Mouse (Mus musculus): ENCODE data around the gene Samd9l. TPM values are rescaled to one million over a fixed set of nuclear protein-coding genes. Genes with fewer than 3 reads are reported as not detected.
"Not testable (repeated sequence)": the region's sequence is repeated elsewhere in the genome, so short reads cannot be mapped to it uniquely, and the experiment has no call there.

Samd9l gene
- polyA plus RNA-seq, 1 experiment from 2014 or later, result 14.6 TPM

DNA sequence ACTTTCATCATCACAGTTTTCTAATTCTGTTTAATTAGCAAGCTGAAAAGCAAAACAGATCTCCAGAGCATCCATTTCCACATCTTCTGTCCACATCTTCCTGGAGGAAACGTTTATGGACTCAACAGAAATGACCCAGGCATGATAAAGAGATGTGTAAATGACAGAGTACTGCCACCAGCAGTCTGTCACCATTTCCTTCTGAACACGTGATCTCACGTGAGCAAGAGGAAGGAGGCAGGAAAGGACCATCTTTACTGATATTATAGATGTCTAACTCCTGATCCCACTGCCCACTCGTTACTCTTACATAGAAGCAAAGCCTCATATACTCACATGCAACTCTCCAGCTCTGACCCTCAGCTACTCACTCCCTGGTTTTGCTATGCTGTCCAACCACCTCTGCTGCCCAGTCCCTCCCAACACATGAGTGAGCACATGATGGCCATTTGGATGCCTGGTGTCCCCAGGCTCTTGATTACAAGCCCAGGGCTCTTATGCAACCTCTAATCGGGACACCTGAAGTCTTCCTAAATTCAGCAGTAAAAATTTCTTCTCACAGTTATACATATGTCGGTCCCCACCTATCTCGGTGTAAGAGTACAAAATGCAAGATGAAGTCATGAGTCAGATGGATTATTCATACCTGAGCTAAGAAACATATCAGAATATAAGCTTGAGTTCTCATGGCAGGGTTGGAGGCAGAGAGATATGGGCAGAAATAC, 2.0 kb downstream of the Samd9l start:
- WGBS, result 71% methylated on average over 5 of the region's 7 CpGs
- H3K27me3 ChIP-seq (ENCODE audit: control insufficient read depth, insufficient read depth, low read length); H3K9me3 ChIP-seq (ENCODE audit: control insufficient read depth, low read depth, low read length); H3K4me1 ChIP-seq (ENCODE audit: control insufficient read depth, insufficient read depth, low read length); H3K9ac ChIP-seq (replicated peaks; ENCODE audit: low read depth, low read length); ATAC-seq (ENCODE audit: insufficient number of reproducible peaks, insufficient read depth, low FRiP score, low read depth); H3K36me3 ChIP-seq (ENCODE audit: control insufficient read depth, insufficient read depth, low read length); H3K27ac ChIP-seq (ENCODE audit: low read length): not testable (repeated sequence)
- Histone ChIP-seq H3K4me3 (ENCODE audit: low read depth, low read length) (0 out of 2 replicates have a peak overlapping the region, but pooled peaks have one; percentile 0), H3K4me2 (replicated peaks; ENCODE audit: low read depth, low read length) (peak overlapping the region; percentile 31)

DNA sequence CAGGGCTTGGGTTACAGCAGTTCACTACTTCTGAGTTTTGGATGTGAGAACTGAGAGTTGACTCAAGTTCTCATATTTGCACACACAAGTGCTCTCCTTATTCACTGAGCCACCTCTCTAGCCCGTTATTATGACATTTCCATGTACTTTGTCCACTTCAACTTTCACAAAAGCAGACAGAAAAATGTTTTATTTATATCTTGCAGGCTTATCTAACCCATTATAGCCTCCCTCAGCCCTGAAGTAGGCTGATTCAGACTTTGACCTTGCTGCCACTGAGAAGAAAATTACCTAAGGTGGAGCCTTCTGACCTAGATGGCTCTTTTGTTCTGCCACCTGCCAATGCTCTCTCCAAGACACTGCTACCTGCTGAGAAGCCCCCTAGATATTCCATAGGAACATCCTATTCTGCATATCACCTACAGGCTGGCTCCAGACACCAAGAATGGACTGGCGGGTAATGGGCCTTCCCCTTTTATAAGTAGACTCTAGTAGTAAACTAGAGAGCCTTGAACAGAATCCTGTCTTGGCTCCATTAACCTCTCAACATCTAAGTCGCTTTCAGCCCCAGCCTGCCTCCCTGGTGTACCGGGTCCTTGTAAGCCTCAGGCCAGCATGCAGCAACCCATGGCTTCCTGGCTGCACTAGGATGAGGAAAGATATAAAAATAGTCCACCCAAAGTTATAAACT, 3.3 kb downstream of the Samd9l start:
- not testable (repeated sequence) for H3K4me2 ChIP-seq (replicated peaks; ENCODE audit: low read depth, low read length); H3K27me3 ChIP-seq (ENCODE audit: control insufficient read depth, insufficient read depth, low read length); H3K9me3 ChIP-seq (ENCODE audit: control insufficient read depth, low read depth, low read length); H3K4me3 ChIP-seq (ENCODE audit: low read depth, low read length); H3K36me3 ChIP-seq (ENCODE audit: control insufficient read depth, insufficient read depth, low read length); H3K4me1 ChIP-seq (ENCODE audit: control insufficient read depth, insufficient read depth, low read length); H3K9ac ChIP-seq (replicated peaks; ENCODE audit: low read depth, low read length); ATAC-seq (ENCODE audit: insufficient number of reproducible peaks, insufficient read depth, low FRiP score, low read depth)
- H3K27ac ChIP-seq (ENCODE audit: low read length), result peak overlapping the region; percentile 33; the same call in 1 of the 2 replicates
- WGBS, result 74% methylated on average over 4 of the region's 4 CpGs

DNA sequence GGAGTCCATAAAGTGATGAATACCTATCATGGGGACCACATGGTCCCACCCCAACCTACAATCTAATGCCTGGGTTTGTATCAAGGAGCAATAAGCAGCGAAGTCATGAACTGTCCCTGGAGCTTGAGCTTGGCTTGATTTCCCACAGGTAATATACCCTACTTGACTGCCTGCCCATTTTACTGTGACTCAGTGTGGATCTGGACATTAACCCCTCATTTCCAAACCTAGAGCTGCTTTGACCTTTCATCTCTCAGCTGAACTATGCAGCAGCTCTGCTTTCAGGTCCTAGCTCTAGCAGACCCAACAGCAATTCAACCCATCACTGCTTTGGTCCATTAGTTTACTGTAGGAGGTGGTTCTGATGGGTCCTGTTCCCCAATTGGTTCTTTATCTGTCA, 9.4 kb downstream of the Samd9l start:
- no peaks in the 10 kb centered on the region for H3K27me3 ChIP-seq (ENCODE audit: control insufficient read depth, insufficient read depth, low read length)
- WGBS, result 82% methylated on average over 1 of the region's 1 CpGs
- H3K4me2 ChIP-seq (replicated peaks; ENCODE audit: low read depth, low read length), result no peak overlapping the region
- no peak overlapping the region for H3K9ac ChIP-seq (replicated peaks; ENCODE audit: low read depth, low read length)
- H3K27ac ChIP-seq (ENCODE audit: low read length), result no peak overlapping the region
- no peaks in the 10 kb centered on the region for H3K9me3 ChIP-seq (ENCODE audit: control insufficient read depth, low read depth, low read length)
- H3K4me1 ChIP-seq (ENCODE audit: control insufficient read depth, insufficient read depth, low read length), result no peaks in the 10 kb centered on the region
- H3K36me3 ChIP-seq (ENCODE audit: control insufficient read depth, insufficient read depth, low read length), result no peaks in the 10 kb centered on the region
- ATAC-seq (ENCODE audit: insufficient number of reproducible peaks, insufficient read depth, low FRiP score, low read depth), result no peak
- H3K4me3 ChIP-seq (ENCODE audit: low read depth, low read length), result no peak overlapping the region

DNA sequence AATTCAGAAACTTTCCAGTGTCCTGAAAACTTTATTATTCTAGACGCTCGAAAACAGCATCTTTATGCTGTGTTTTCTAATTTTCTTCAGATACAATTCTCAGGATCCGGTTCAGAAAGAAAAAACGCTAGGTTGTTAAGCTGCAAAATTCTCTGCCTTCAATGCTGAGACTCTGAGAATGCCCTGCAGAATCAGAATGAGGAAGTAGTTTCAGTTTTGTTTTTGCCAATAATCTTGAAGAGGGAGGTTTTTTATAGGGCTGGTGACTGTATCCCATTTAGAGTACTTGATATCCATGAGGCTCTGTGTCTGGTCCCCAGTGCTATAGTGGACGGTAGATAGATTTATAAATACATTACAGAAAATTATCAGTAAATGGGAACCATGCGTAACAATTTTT, 12.8 kb downstream of the Samd9l start:
- Histone ChIP-seq H3K27me3 (ENCODE audit: control insufficient read depth, insufficient read depth, low read length) (no peaks in the 10 kb centered on the region), H3K36me3 (ENCODE audit: control insufficient read depth, insufficient read depth, low read length) (no peaks in the 10 kb centered on the region), H3K27ac (ENCODE audit: low read length) (no peak overlapping the region), H3K4me2 (replicated peaks; ENCODE audit: low read depth, low read length) (no peak overlapping the region), H3K9me3 (ENCODE audit: control insufficient read depth, low read depth, low read length) (no peaks in the 10 kb centered on the region), H3K9ac (replicated peaks; ENCODE audit: low read depth, low read length) (no peak overlapping the region), H3K4me3 (ENCODE audit: low read depth, low read length) (no peak overlapping the region), H3K4me1 (ENCODE audit: control insufficient read depth, insufficient read depth, low read length) (no peaks in the 10 kb centered on the region)
- ATAC-seq (ENCODE audit: insufficient number of reproducible peaks, insufficient read depth, low FRiP score, low read depth), result no peak
- 87% methylated on average over 6 of the region's 6 CpGs for WGBS

DNA sequence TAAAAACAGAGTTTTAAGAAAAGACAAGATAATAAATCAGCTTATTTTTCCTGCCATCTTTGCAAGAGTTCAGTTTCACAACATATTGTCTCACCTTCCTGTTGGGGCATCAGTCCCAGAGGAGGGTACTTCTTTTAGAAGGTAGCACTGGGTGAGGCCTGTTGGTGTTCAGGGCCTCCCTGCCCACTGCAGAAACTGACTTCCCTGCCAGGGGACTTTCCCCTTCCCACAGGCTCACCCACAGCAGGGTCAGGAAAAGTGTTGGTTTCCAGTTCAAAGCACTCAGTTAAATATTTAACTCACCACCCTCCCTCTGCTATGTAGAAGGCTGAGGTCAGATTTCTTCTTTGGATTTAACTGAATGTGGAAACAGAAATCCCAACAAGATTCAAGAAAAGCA, 14.6 kb downstream of the Samd9l start:
- peak; percentile 75 for ATAC-seq (ENCODE audit: insufficient number of reproducible peaks, insufficient read depth, low FRiP score, low read depth)

DNA sequence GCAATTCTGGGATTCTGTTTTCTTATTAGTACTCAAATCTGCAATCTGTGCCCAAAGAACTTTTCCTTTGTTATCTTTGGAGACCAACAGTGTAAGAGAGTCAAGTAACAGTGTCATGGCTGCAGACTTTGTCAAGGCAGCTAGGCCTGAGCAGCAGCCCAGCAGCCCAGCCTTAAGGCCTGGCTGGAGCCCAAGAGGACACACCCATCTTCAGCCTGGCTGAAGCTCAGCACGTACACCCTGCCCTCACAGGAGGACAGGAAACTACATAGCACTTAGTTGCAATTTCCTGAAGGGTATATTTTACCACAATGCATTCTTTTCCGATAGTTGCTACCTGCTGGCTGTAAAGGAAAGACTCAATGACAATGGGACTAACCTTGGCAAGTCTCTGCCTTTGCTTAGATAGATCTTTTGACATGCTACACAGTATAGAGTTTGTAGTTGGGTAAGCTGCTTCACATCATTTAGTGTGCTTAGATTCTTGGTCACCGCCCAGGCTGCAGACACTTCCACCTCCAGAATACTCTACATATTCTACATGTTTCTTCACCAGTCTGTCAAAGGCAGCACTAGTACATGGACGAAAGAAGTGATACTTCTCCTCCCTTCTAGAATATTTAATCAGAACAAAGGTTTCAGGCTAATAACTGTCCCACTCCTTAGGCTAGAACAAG, 15.1 kb downstream of the Samd9l start:
- H3K36me3 ChIP-seq (ENCODE audit: control insufficient read depth, insufficient read depth, low read length); H3K27me3 ChIP-seq (ENCODE audit: control insufficient read depth, insufficient read depth, low read length); H3K4me1 ChIP-seq (ENCODE audit: control insufficient read depth, insufficient read depth, low read length); H3K4me2 ChIP-seq (replicated peaks; ENCODE audit: low read depth, low read length); H3K4me3 ChIP-seq (ENCODE audit: low read depth, low read length); H3K9ac ChIP-seq (replicated peaks; ENCODE audit: low read depth, low read length); H3K9me3 ChIP-seq (ENCODE audit: control insufficient read depth, low read depth, low read length); H3K27ac ChIP-seq (ENCODE audit: low read length): not testable (repeated sequence)
- ATAC-seq (ENCODE audit: insufficient number of reproducible peaks, insufficient read depth, low FRiP score, low read depth), result 0 out of 2 replicates have a peak, but pooled peaks have one; percentile 83
- 8% methylated on average over 1 of the region's 4 CpGs for WGBS

More for the DNA sequence above, 14.6 kb downstream of the Samd9l start:
- not testable (repeated sequence) for H3K27me3 ChIP-seq (ENCODE audit: control insufficient read depth, insufficient read depth, low read length); H3K4me1 ChIP-seq (ENCODE audit: control insufficient read depth, insufficient read depth, low read length); H3K27ac ChIP-seq (ENCODE audit: low read length); H3K36me3 ChIP-seq (ENCODE audit: control insufficient read depth, insufficient read depth, low read length); H3K4me2 ChIP-seq (replicated peaks; ENCODE audit: low read depth, low read length); H3K9me3 ChIP-seq (ENCODE audit: control insufficient read depth, low read depth, low read length); H3K4me3 ChIP-seq (ENCODE audit: low read depth, low read length); H3K9ac ChIP-seq (replicated peaks; ENCODE audit: low read depth, low read length)

DNA sequence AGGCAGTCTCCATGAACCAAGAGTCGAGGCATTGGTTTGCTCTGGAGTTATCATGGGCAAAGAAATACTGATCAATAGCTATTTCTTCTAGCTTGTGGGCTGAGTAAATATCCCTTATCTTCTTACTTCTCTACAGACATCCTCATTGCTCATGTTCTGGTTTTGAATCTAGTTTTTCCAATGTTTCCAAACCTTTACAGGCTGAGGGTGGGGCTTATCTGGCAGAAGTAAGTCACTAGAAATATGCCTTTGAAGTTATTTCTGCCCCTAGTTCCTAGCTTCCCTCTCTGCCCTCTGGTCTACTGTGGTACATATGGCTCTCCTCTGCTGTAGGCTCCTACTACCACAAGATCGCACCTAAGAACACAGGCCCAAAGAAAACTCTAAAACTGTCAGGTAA, 20.2 kb downstream of the Samd9l start:
- no peak overlapping the region for H3K4me2 ChIP-seq (replicated peaks; ENCODE audit: low read depth, low read length)
- no peak overlapping the region for H3K9ac ChIP-seq (replicated peaks; ENCODE audit: low read depth, low read length)
- WGBS, result 78% methylated on average over 2 of the region's 2 CpGs
- peak; percentile 67; the same call in 1 of the 2 replicates for ATAC-seq (ENCODE audit: insufficient number of reproducible peaks, insufficient read depth, low FRiP score, low read depth)
- H3K27me3 ChIP-seq (ENCODE audit: control insufficient read depth, insufficient read depth, low read length), result no peaks in the 10 kb centered on the region
- H3K36me3 ChIP-seq (ENCODE audit: control insufficient read depth, insufficient read depth, low read length), result no peaks in the 10 kb centered on the region
- no peaks in the 10 kb centered on the region; the same call in 1 of the 2 replicates for H3K9me3 ChIP-seq (ENCODE audit: control insufficient read depth, low read depth, low read length)
- no peak overlapping the region for H3K27ac ChIP-seq (ENCODE audit: low read length)
- no peak overlapping the region for H3K4me3 ChIP-seq (ENCODE audit: low read depth, low read length)
- H3K4me1 ChIP-seq (ENCODE audit: control insufficient read depth, insufficient read depth, low read length), result no peaks in the 10 kb centered on the region

DNA sequence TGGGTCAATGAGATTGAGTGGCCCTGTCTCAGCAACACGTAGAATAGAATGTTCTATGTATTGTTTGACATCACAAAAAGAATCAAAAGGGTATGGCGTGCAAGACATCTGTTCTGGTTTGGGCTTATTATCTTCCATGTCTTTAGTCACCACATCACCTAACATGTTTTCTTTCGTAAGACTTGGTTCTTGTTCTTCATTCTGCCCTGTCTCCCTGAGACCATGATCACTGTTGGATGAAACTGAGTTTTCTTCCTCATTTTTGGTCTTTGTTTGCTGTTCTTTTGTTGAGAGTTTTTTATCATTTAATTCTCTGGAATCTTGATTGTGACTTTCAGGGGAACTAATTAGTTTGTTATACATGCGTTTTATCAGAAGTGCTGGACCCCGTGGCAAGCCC, 22.7 kb downstream of the Samd9l start:
- no peaks in the 10 kb centered on the region; the same call in 1 of the 2 replicates for H3K9me3 ChIP-seq (ENCODE audit: control insufficient read depth, low read depth, low read length)
- 86% methylated on average over 5 of the region's 5 CpGs for WGBS

More for the DNA sequence above, 22.7 kb downstream of the Samd9l start:
- Histone ChIP-seq H3K4me2 (replicated peaks; ENCODE audit: low read depth, low read length) (no peak overlapping the region), H3K4me1 (ENCODE audit: control insufficient read depth, insufficient read depth, low read length) (no peaks in the 10 kb centered on the region), H3K4me3 (ENCODE audit: low read depth, low read length) (no peak overlapping the region), H3K27me3 (ENCODE audit: control insufficient read depth, insufficient read depth, low read length) (no peaks in the 10 kb centered on the region), H3K36me3 (ENCODE audit: control insufficient read depth, insufficient read depth, low read length) (no peaks in the 10 kb centered on the region), H3K9ac (replicated peaks; ENCODE audit: low read depth, low read length) (no peak overlapping the region), H3K27ac (ENCODE audit: low read length) (no peak overlapping the region)
- ATAC-seq (ENCODE audit: insufficient number of reproducible peaks, insufficient read depth, low FRiP score, low read depth), result no peak

Data from stomach, embryonic 14.5 days (tissue).